Mouse (Mus musculus): ENCODE measurements around the gene Med16. TPM values are rescaled to one million over a fixed set of nuclear protein-coding genes. Genes with fewer than 3 reads are reported as not detected.
A peak's percentile ranks its signal among the peaks of the same experiment; 100 is the strongest.

Med16 gene
- polyA plus RNA-seq, 1 experiment: 163 TPM

DNA sequence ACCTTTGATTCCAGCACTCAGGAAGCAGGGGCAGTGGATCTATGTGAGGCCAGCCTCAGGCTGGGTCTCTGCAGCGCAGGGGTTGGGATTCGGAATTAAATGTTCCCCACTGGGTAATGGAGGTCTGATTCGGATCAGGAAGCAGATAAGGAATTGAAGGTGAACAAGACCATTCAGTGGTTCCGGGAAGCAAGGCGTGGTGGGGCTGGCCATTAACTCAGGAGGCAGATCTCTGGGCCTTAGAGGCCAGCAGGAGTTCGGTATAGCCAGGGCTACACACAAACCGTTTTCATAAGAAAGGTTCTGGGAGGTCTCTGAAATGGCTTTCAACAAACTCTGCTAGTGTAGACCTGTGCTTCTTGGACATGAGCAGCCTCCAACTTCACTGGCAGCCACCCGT is 55.9 kb downstream of the Med16 start:
- H3K27me3 ChIP-seq (ENCODE audit: control insufficient read depth, insufficient read depth, low read length): no peaks in the 10 kb centered on the region
- peak overlapping the region; percentile 96 for H3K27ac ChIP-seq (ENCODE audit: control insufficient read depth, insufficient read depth, low read depth, low read length)
- peaks cover 3% of the 10 kb centered on the region for H3K36me3 ChIP-seq (ENCODE audit: control insufficient read depth, insufficient read depth, low read length)
- TF ChIP-seq CTCF (IDR thresholded peaks at IDR 0.05; ENCODE audit: control insufficient read depth, insufficient read depth, insufficient replicate concordance, low read depth, low read length) (0 out of 2 replicates have a peak, but pooled peaks have one; percentile 2), POLR2A (IDR thresholded peaks at IDR 0.05; ENCODE audit: control insufficient read depth, low read depth, low read length) (no peak)
- H3K4me3 ChIP-seq (ENCODE audit: control insufficient read depth, low read depth, low read length): peak overlapping the region; percentile 97
- H3K4me1 ChIP-seq (ENCODE audit: control insufficient read depth, insufficient read depth, low read length): peaks cover 31% of the 10 kb centered on the region

DNA sequence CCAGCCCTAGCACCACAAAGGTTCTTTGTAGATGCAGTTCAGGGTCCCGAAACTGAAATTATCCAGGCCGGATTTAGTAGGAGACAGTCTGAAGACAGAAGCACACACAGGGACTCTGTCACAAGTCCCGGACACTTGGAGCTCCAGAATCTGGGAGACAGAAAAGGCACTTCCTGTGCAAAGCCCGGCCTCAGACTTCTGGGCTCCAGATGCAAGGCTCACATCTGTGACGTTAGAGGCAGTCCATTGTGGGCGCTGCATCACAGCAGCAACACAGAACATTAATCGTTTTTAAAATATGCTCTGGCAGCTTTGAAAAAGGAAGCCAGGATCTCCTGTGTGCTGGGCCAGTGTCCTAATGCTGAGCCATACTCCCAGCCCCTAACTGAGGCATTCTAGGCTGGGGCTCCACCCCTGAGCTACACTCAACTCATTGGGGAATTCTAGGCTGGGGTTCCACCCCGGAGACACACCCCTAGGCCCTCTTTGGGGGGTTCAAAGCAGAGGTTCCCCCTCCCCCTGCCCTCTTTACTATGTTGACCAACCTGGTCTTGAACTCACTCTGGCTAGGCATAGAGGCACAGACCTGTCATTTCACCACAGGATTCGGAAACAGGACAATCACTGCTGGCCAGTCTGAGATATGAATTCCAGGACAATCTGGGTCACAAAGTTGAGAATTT is 56.5 kb downstream of the Med16 start:
- Histone ChIP-seq H3K4me1 (ENCODE audit: control insufficient read depth, insufficient read depth, low read length) (peaks cover 31% of the 10 kb centered on the region), H3K36me3 (ENCODE audit: control insufficient read depth, insufficient read depth, low read length) (peaks cover 3% of the 10 kb centered on the region), H3K4me3 (ENCODE audit: control insufficient read depth, low read depth, low read length) (peak overlapping the region; percentile 97), H3K27me3 (ENCODE audit: control insufficient read depth, insufficient read depth, low read length) (no peaks in the 10 kb centered on the region), H3K27ac (ENCODE audit: control insufficient read depth, insufficient read depth, low read depth, low read length) (peak overlapping the region; percentile 96)
- TF ChIP-seq CTCF (IDR thresholded peaks at IDR 0.05; ENCODE audit: control insufficient read depth, insufficient read depth, insufficient replicate concordance, low read depth, low read length): no peak
- TF ChIP-seq POLR2A (IDR thresholded peaks at IDR 0.05; ENCODE audit: control insufficient read depth, low read depth, low read length): no peak

DNA sequence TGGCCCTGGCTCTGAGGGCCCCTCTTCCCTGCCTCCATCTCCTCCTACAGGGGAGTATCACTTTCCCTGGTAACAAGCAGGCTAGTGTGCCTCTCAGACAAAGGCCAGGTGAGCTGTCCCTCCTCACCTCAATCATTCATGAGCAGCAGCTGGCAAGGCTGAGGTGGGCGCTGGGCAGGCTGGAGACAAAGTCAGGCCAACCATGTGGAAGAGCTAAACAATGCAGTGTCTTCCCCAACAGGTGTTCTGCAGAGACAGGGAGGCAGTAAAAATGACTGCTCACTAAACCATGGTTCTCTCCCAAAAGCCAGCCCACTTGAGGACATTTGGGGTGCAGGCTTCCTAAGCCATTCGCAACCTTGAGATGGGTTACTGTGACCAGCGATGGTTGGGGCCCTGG is 57.1 kb downstream of the Med16 start:
- TF ChIP-seq CTCF (IDR thresholded peaks at IDR 0.05; ENCODE audit: control insufficient read depth, insufficient read depth, insufficient replicate concordance, low read depth, low read length) (no peak), POLR2A (IDR thresholded peaks at IDR 0.05; ENCODE audit: control insufficient read depth, low read depth, low read length) (no peak; the same call in 1 of the 2 replicates)
- no peaks in the 10 kb centered on the region for H3K27me3 ChIP-seq (ENCODE audit: control insufficient read depth, insufficient read depth, low read length)
- H3K36me3 ChIP-seq (ENCODE audit: control insufficient read depth, insufficient read depth, low read length): peaks cover 3% of the 10 kb centered on the region
- peak overlapping the region; percentile 96; the same call in 1 of the 2 replicates for H3K27ac ChIP-seq (ENCODE audit: control insufficient read depth, insufficient read depth, low read depth, low read length)
- H3K4me3 ChIP-seq (ENCODE audit: control insufficient read depth, low read depth, low read length): peak overlapping the region; percentile 97
- H3K4me1 ChIP-seq (ENCODE audit: control insufficient read depth, insufficient read depth, low read length): peaks cover 30% of the 10 kb centered on the region

DNA sequence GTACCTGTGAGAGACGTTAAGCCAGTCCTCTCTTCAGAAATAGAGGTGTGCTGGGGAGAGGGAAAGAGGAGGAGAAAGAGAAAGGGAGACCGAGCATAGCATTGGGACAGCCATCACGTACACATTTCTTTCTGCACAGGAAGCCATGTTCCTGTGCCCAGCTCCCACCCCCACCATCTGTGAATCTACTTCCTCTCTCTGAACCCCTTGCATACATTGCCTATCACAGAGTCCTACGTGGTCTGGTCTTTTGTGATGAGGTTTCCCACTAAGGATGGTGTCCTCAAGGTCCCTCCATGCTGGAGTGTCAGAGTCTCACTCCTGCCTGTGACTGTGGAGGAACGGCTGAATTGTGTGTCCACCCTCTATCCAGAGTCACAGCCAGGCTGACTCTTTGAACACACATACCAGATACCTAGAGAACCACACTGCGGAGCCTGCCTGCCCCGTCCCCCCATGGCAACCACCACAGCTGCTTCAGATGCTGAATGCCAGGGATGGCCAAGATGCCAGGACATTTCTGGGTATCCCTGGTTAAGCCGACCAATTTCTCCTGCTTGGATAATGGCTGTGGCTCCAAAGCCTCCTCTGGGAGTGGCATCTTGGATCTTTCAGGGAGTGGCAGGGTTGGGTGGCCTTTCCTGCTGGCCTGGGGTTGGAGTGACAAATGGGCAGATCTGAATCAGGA is 58.6 kb downstream of the Med16 start:
- H3K27ac ChIP-seq (ENCODE audit: control insufficient read depth, insufficient read depth, low read depth, low read length): no peak overlapping the region
- H3K27me3 ChIP-seq (ENCODE audit: control insufficient read depth, insufficient read depth, low read length): no peaks in the 10 kb centered on the region
- peaks cover 2% of the 10 kb centered on the region; the same call in 1 of the 2 replicates for H3K36me3 ChIP-seq (ENCODE audit: control insufficient read depth, insufficient read depth, low read length)
- TF ChIP-seq CTCF (IDR thresholded peaks at IDR 0.05; ENCODE audit: control insufficient read depth, insufficient read depth, insufficient replicate concordance, low read depth, low read length) (no peak), POLR2A (IDR thresholded peaks at IDR 0.05; ENCODE audit: control insufficient read depth, low read depth, low read length) (no peak)
- peaks cover 22% of the 10 kb centered on the region for H3K4me1 ChIP-seq (ENCODE audit: control insufficient read depth, insufficient read depth, low read length)
- H3K4me3 ChIP-seq (ENCODE audit: control insufficient read depth, low read depth, low read length): peak overlapping the region; percentile 47

DNA sequence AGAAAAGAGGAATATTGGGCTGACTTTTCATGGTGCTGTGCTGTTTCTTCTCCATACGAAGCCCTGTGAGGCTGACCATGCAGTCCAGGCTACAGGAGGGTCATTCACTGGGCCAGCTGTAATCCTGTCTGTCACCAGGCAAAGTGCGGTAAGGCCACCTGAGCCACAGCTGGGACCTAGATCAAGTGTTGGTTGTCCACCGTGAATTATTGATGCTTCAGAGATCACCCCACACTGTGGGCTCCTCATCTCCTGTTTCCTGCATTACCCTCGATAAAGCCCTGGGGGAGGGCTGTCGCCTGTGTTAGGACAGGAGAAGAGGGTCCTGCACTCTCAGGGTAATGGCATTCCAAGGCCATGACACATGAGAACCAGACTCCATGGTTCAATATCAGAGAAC is 62.2 kb downstream of the Med16 start:
- no peak overlapping the region for H3K4me3 ChIP-seq (ENCODE audit: control insufficient read depth, low read depth, low read length)

More for the DNA sequence above, 62.2 kb downstream of the Med16 start:
- peaks cover 4% of the 10 kb centered on the region for H3K4me1 ChIP-seq (ENCODE audit: control insufficient read depth, insufficient read depth, low read length)
- H3K27me3 ChIP-seq (ENCODE audit: control insufficient read depth, insufficient read depth, low read length): no peaks in the 10 kb centered on the region
- no peak overlapping the region for H3K27ac ChIP-seq (ENCODE audit: control insufficient read depth, insufficient read depth, low read depth, low read length)
- TF ChIP-seq POLR2A (IDR thresholded peaks at IDR 0.05; ENCODE audit: control insufficient read depth, low read depth, low read length): no peak
- TF ChIP-seq CTCF (IDR thresholded peaks at IDR 0.05; ENCODE audit: control insufficient read depth, insufficient read depth, insufficient replicate concordance, low read depth, low read length): no peak
- peaks cover 2% of the 10 kb centered on the region; the same call in 1 of the 2 replicates for H3K36me3 ChIP-seq (ENCODE audit: control insufficient read depth, insufficient read depth, low read length)

Other genes starting within 250 kb of the Med16 start
- not detected in 2 replicates for gene Madcam1, start 244.4 kb downstream of the Med16 start, polyA plus RNA-seq (2012; rRNA removed)
- 33.9 and 36.7 TPM in 2 replicates for gene Tpgs1, start 239.6 kb downstream of the Med16 start, polyA plus RNA-seq (2012; rRNA removed)
- 855 and 952 TPM in 2 replicates for gene Cdc34, start 226.7 kb downstream of the Med16 start, polyA plus RNA-seq (2012; rRNA removed)
- 0.33 and 0.52 TPM in 2 replicates for gene Gzmm, start 219.9 kb downstream of the Med16 start, polyA plus RNA-seq (2012; rRNA removed)
- 849 and 920 TPM in 2 replicates for gene Bsg, start 204.4 kb downstream of the Med16 start, polyA plus RNA-seq (2012; rRNA removed)
- gene Hcn2, start 192.3 kb downstream of the Med16 start, polyA plus RNA-seq (2012; rRNA removed): 0.69 and 0.88 TPM in 2 replicates
- 30.6 and 32.5 TPM in 2 replicates for gene Polrmt, start 162.3 kb downstream of the Med16 start, polyA plus RNA-seq (2012; rRNA removed)
- gene Fgf22, start 153.8 kb downstream of the Med16 start, polyA plus RNA-seq (2012; rRNA removed): 0.28 and 0.53 TPM in 2 replicates
- gene Rnf126, start 142.0 kb downstream of the Med16 start, polyA plus RNA-seq (2012; rRNA removed): 989 and 1,153 TPM in 2 replicates
- gene Fstl3, start 131.7 kb downstream of the Med16 start, polyA plus RNA-seq (2012; rRNA removed): 13.8 and 16.1 TPM in 2 replicates
- 0.11 TPM in 1 of 2 replicates, not detected in the other for gene Prss57, start 118.0 kb downstream of the Med16 start, polyA plus RNA-seq (2012; rRNA removed)
- gene Palm, start 115.4 kb downstream of the Med16 start, polyA plus RNA-seq (2012; rRNA removed): 8.1 and 9.1 TPM in 2 replicates
- gene Misp, start 87.9 kb downstream of the Med16 start, polyA plus RNA-seq (2012; rRNA removed): 0.27 and 0.36 TPM in 2 replicates
- 125 and 126 TPM in 2 replicates for gene Ptbp1, start 54.5 kb downstream of the Med16 start, polyA plus RNA-seq (2012; rRNA removed)
- 0.72 and 0.90 TPM in 2 replicates for gene Prtn3, start 34.4 kb downstream of the Med16 start, polyA plus RNA-seq (2012; rRNA removed)
- gene Plppr3, start 34.3 kb downstream of the Med16 start, polyA plus RNA-seq (2012; rRNA removed): 1.6 and 2.7 TPM in 2 replicates
- 0.11 and 0.22 TPM in 2 replicates for gene Elane, start 22.7 kb downstream of the Med16 start, polyA plus RNA-seq (2012; rRNA removed)
- 18.0 and 33.8 TPM in 2 replicates for gene Cfd, start 18.1 kb downstream of the Med16 start, polyA plus RNA-seq (2012; rRNA removed)
- gene Gm26602, start 1.9 kb upstream of the Med16 start, polyA plus RNA-seq (2012; rRNA removed): not detected in 2 replicates
- gene Kiss1r, start 8.0 kb upstream of the Med16 start, polyA plus RNA-seq (2012; rRNA removed): 0.75 and 0.99 TPM in 2 replicates
- gene R3hdm4, start 12.3 kb upstream of the Med16 start, polyA plus RNA-seq (2012; rRNA removed): 15.0 and 15.2 TPM in 2 replicates
- gene Arid3a, start 18.1 kb upstream of the Med16 start, polyA plus RNA-seq (2012; rRNA removed): 59.5 and 65.0 TPM in 2 replicates
- gene Wdr18, start 51.2 kb upstream of the Med16 start, polyA plus RNA-seq (2012; rRNA removed): 33.9 and 36.5 TPM in 2 replicates
- gene Grin3b, start 61.8 kb upstream of the Med16 start, polyA plus RNA-seq (2012; rRNA removed): 17.4 and 18.9 TPM in 2 replicates
- gene Tmem259, start 75.4 kb upstream of the Med16 start, polyA plus RNA-seq (2012; rRNA removed): 202 and 209 TPM in 2 replicates
- 4.4 and 6.8 TPM in 2 replicates for gene Cnn2, start 79.7 kb upstream of the Med16 start, polyA plus RNA-seq (2012; rRNA removed)
- 2.2 and 2.3 TPM in 2 replicates for gene Abca7, start 87.6 kb upstream of the Med16 start, polyA plus RNA-seq (2012; rRNA removed)
- gene Arhgap45, start 107.7 kb upstream of the Med16 start, polyA plus RNA-seq (2012; rRNA removed): 2.1 and 3.4 TPM in 2 replicates
- 104 and 113 TPM in 2 replicates for gene Polr2e, start 130.9 kb upstream of the Med16 start, polyA plus RNA-seq (2012; rRNA removed)
- 3,516 and 3,720 TPM in 2 replicates for gene Gpx4, start 138.2 kb upstream of the Med16 start, polyA plus RNA-seq (2012; rRNA removed)
- gene Sbno2, start 196.6 kb upstream of the Med16 start, polyA plus RNA-seq (2012; rRNA removed): 13.9 and 14.0 TPM in 2 replicates
- 215 and 222 TPM in 2 replicates for gene Stk11, start 206.9 kb upstream of the Med16 start, polyA plus RNA-seq (2012; rRNA removed)
- 241 and 347 TPM in 2 replicates for gene Atp5d, start 229.7 kb upstream of the Med16 start, polyA plus RNA-seq (2012; rRNA removed)
- 3.8 and 5.1 TPM in 2 replicates for gene Cbarp, start 231.9 kb upstream of the Med16 start, polyA plus RNA-seq (2012; rRNA removed)
- gene Midn, start 239.3 kb upstream of the Med16 start, polyA plus RNA-seq (2012; rRNA removed): 70.1 and 79.2 TPM in 2 replicates

Data from testis, adult 2 months (tissue).